Mouse (Mus musculus) E14TG2a.4 (cell line): ENCODE results near the gene Methig1.

ENCODE experiments used
- CTCF ChIP-seq: conservative IDR thresholded peaks from 2 replicates; pipeline ENCODE4 v1.5.1; 2014; ENCODE audit warnings: low read length
- POU5F1 ChIP-seq: IDR thresholded peaks from 2 replicates; pipeline ENCODE4 v1.6.1; 2014; ENCODE audit warnings: low read length, borderline replicate concordance

GRCm38 (mm10) chr15:100380104-100380503, 27.2 kb downstream of the Methig1 start:
- TF ChIP-seq CTCF: no peak
- no peak for TF ChIP-seq POU5F1
